Mouse (Mus musculus): ENCODE data around the gene Ptprn2.

DNA sequence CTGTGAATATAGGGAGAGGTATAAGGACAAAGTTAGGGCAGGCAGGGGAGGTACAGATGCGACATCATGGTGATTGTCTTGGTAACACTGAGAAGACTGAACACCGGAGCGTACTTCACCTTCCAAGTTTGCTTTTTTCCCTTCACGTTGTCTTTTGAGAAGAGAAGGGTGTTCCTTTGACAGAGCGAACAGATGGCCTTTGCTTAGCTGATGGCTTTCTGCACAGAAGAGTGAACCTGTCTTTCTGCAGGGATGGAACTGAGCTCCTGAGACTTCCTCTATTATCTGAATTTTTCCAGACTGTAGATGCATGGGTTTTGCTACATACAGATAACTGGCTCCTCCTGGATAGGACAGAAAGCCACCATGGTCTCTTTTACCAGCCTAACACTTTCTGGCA lies 254.6 kb downstream of the Ptprn2 start:
- no peak for TF ChIP-seq POLR2A (IDR thresholded peaks at IDR 0.05; ENCODE audit: control insufficient read depth, low read depth, low read length)
- TF ChIP-seq CTCF (IDR thresholded peaks at IDR 0.05; ENCODE audit: control insufficient read depth, insufficient read depth, insufficient replicate concordance, low read depth, low read length) = no peak
